Mouse (Mus musculus) thymus, adult 2 months (tissue): ENCODE data around the gene Erg. TPM values are rescaled to one million over a fixed set of nuclear protein-coding genes. Genes with fewer than 3 reads are reported as not detected.

Experiments
- DNase-seq: peaks from one replicate; pipeline ENCODE4 v3.0.0; 2021
- H3K27ac ChIP-seq: fragments of 200-500 bp; 2 replicates; pipeline ENCODE4 v1.5.1; 2012; ENCODE audit warnings: low read length, control low read depth; ENCODE audit not compliant: control insufficient read depth, insufficient read depth
- H3K27me3 ChIP-seq: fragments of 200-500 bp; 2 replicates; pipeline ENCODE4 v1.6.1; 2012; ENCODE audit warnings: mild to moderate bottlenecking, low read length, moderate library complexity, mixed read lengths; ENCODE audit not compliant: control insufficient read depth, insufficient read depth
- H3K36me3 ChIP-seq: fragments of 200-500 bp; 2 replicates; pipeline ENCODE4 v1.6.1; 2012; ENCODE audit warnings: mild to moderate bottlenecking, low read length, moderate library complexity; ENCODE audit not compliant: control insufficient read depth, insufficient read depth
- H3K4me1 ChIP-seq: fragments of 200-500 bp; replicated peaks from 2 replicates; pipeline ENCODE4 v1.6.1; 2012; ENCODE audit warnings: low read length; ENCODE audit not compliant: control insufficient read depth, insufficient read depth
- H3K4me3 ChIP-seq: fragments of 200-500 bp; 2 replicates; pipeline ENCODE4 v1.5.1; 2012; ENCODE audit warnings: mild to moderate bottlenecking, low read length, control low read depth, moderate library complexity; ENCODE audit not compliant: control insufficient read depth, insufficient read depth
- CTCF ChIP-seq: fragments of 200-500 bp; IDR thresholded peaks from 2 replicates; pipeline ENCODE4 v1.5.1; 2012; ENCODE audit warnings: mild to moderate bottlenecking, control low read depth, low read length, moderate library complexity, borderline replicate concordance; ENCODE audit not compliant: control insufficient read depth, poor library complexity, insufficient read depth; ENCODE audit errors: extremely low read depth
- POLR2A ChIP-seq: fragments of 200-500 bp; IDR thresholded peaks from 2 replicates; pipeline ENCODE4 v1.6.1; 2012; ENCODE audit warnings: mild to moderate bottlenecking, low read length, control low read depth, moderate library complexity; ENCODE audit not compliant: control insufficient read depth, poor library complexity, insufficient read depth; ENCODE audit errors: extremely low read depth
- WGBS: fragments of 180-500 bp; shearing (Covaris S2); methylation state at CpG from one replicate; pipeline ENCODE4 v1.1.7; 2018; 5-methylcytosine and 5-hydroxymethylcytosine counted together
- polyA plus RNA-seq: library from polyadenylated mRNA; depleted of rRNA; stranded (reverse); fragments of >200 nt; gene quantifications from 2 replicates; pipeline ENCODE4 v1.2.3, GENCODE M21; 2012

Erg gene
- polyA plus RNA-seq, 1 experiment: 4.0 TPM

DNA sequence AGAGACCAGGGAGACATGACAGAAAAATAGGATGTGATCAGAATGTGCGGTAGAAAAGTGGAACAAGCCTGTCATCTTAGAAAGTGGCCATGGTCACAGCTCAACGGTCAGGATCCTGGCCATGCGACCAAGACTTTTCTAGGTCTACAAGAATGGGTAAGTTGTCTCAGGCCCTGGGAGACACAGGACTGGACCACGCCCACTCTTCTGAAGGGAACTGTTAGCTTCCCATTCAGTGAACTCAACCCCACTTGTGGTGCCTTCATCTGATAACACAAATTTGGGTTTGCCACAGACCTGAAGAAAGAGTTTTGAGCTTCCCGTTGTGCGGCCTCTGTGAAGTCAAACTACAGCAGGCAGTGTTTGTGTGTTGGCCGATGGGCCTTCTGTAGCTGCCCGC lies 152.0 kb downstream of the Erg start:
- WGBS: 7% methylated on average over 8 of the region's 8 CpGs
- H3K27me3 ChIP-seq: no peaks in the 10 kb centered on the region; the same call in 1 of the 2 replicates
- H3K4me1 ChIP-seq: peaks cover 22% of the 10 kb centered on the region

DNA sequence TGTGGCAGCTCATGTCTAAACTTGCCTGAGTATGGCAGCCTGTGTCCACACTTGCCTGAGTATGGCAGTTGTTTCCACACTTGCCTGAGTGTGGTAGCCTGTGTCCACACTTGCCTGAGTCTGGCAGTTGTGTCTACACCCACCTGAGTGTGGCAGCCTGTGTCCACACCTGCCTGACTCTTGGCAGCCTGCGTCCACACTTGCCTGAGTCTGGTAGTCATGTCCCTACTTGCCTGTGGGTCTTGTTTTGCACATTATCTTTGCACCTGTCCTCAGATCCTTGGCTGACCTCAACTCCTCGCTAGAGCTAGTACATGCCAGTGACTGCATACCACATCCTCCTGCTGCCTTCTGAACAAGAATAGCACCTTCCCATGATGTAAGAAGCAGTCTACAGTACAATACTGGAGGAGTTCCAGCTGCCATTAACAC lies 153.8 kb downstream of the Erg start:
- TF ChIP-seq CTCF (no peak), POLR2A (no peak)
- Histone ChIP-seq H3K36me3 (no peaks in the 10 kb centered on the region), H3K27ac (no peak overlapping the region), H3K4me3 (no peak overlapping the region), H3K27me3 (no peaks in the 10 kb centered on the region), H3K4me1 (peaks cover 20% of the 10 kb centered on the region)
- WGBS: 4% methylated on average over 2 of the region's 2 CpGs
- DNase-seq: no peak

More for the DNA sequence above, 152.0 kb downstream of the Erg start:
- no peak overlapping the region for H3K27ac ChIP-seq
- H3K36me3 ChIP-seq: no peaks in the 10 kb centered on the region
- H3K4me3 ChIP-seq: no peak overlapping the region
- no peak for DNase-seq
- TF ChIP-seq CTCF (no peak), POLR2A (no peak)

DNA sequence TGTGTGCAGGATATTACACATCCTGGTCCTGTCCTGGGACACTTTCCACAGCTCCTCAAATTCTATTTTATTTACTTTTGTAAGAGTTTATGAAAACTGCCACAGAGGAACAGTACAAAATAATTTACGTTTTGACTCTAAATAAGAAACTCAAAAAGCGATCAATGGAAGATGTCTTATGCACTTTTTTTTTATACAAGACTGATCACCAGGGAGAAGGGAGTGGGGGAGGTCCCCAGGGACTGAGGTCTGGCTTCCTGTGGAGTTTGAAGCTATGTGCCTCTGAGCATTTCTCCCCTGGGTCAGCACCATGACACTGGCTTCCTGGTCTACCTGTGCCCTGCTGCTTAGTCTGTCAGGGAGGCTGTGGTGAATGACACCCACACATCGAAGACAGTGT lies 156.5 kb downstream of the Erg start:
- no peak for TF ChIP-seq CTCF
- TF ChIP-seq POLR2A: no peak
- H3K27ac ChIP-seq: no peak overlapping the region
- no peak overlapping the region for H3K4me3 ChIP-seq
- WGBS: 88% methylated on average over 3 of the region's 3 CpGs
- H3K36me3 ChIP-seq: no peaks in the 10 kb centered on the region
- H3K27me3 ChIP-seq: no peaks in the 10 kb centered on the region
- no peak for DNase-seq
- H3K4me1 ChIP-seq: peaks cover 14% of the 10 kb centered on the region

DNA sequence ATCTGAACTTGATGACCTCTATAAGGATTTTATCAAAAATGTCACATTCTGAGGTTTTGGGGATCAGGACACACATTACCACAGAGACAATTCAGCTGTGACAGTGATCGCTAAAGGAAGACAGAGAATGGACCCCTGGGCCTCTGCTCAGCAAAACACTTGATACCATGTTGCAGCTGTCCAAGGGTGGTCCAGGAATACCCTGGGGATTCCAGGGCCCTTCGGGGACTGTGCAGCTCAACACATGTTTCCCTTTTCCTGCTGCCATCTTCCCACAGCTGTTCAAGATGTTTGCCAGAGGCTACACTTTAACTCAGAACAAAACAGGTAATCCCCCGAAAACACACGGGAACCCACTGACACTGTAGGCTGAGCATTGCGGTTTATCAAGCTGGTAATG lies 158.2 kb downstream of the Erg start:
- no peaks in the 10 kb centered on the region for H3K36me3 ChIP-seq
- peaks cover 4% of the 10 kb centered on the region; the same call in 1 of the 2 replicates for H3K4me1 ChIP-seq
- no peak overlapping the region for H3K4me3 ChIP-seq
- TF ChIP-seq CTCF (no peak), POLR2A (no peak)
- no peaks in the 10 kb centered on the region for H3K27me3 ChIP-seq
- no peak overlapping the region for H3K27ac ChIP-seq
- 83% methylated on average over 5 of the region's 5 CpGs for WGBS
- no peak for DNase-seq

DNA sequence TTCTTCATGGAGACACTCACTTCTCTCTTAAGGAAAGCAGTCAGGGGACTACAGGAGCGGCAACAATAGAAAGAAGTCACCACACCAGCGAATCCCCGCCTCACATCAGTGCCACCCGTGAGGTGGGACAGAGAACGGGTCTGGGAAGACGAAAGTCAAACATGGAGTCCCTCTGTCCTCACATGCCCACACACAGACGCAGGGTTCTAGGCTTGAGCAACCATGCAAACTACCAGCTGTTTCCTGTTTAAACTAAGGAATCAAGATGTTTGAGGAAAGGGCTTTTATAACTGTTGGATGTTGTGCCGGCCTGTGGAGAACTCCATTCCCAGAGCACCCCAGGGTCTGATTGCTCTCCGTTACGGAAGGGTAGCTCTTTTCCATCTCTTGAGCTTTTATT lies 158.9 kb downstream of the Erg start:
- no peak overlapping the region for H3K4me3 ChIP-seq
- no peak for DNase-seq
- no peak for TF ChIP-seq CTCF
- no peak for TF ChIP-seq POLR2A
- no peaks in the 10 kb centered on the region for H3K27me3 ChIP-seq
- no peaks in the 10 kb centered on the region for H3K36me3 ChIP-seq
- H3K27ac ChIP-seq: no peak overlapping the region
- 95% methylated on average over 10 of the region's 10 CpGs for WGBS
- peaks cover 3% of the 10 kb centered on the region; the same call in 1 of the 2 replicates for H3K4me1 ChIP-seq

DNA sequence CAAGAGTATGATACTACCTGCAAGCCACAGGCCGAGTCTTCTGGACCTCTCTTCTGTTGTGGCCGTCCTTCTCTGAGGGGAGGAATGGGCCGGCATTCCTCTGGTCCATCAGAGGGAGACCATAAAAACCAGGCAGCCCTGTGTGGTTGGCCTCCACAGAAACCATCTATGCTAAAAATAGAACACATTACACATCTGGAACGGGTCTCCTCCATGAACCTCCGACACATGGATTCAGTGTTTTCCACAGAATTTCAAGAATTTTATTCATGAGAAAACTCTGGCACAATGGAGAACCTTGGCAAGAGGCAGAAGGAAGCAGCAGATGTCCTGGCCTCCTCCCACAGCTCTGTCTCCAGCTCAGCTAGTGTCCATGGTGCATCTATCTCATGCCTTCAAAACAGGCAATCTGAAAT lies 163.7 kb downstream of the Erg start:
- 68% methylated on average over 5 of the region's 5 CpGs for WGBS
- DNase-seq: no peak
- no peak overlapping the region for H3K27ac ChIP-seq

More for the DNA sequence above, 163.7 kb downstream of the Erg start:
- TF ChIP-seq CTCF (no peak), POLR2A (no peak)
- H3K27me3 ChIP-seq: no peaks in the 10 kb centered on the region
- no peaks in the 10 kb centered on the region for H3K36me3 ChIP-seq
- H3K4me3 ChIP-seq: no peak overlapping the region
- no peaks in the 10 kb centered on the region for H3K4me1 ChIP-seq
